Mouse (Mus musculus) CD4-positive, CD25-positive, alpha-beta regulatory T cell, adult 2 months (primary cell): ENCODE data around the gene Lcat.

Experiments
- DNase-seq: peaks from one replicate; pipeline ENCODE4 v3.0.0-alpha.2; 2012; ENCODE audit warnings: low read depth, low spot score

Lcat gene

DNA sequence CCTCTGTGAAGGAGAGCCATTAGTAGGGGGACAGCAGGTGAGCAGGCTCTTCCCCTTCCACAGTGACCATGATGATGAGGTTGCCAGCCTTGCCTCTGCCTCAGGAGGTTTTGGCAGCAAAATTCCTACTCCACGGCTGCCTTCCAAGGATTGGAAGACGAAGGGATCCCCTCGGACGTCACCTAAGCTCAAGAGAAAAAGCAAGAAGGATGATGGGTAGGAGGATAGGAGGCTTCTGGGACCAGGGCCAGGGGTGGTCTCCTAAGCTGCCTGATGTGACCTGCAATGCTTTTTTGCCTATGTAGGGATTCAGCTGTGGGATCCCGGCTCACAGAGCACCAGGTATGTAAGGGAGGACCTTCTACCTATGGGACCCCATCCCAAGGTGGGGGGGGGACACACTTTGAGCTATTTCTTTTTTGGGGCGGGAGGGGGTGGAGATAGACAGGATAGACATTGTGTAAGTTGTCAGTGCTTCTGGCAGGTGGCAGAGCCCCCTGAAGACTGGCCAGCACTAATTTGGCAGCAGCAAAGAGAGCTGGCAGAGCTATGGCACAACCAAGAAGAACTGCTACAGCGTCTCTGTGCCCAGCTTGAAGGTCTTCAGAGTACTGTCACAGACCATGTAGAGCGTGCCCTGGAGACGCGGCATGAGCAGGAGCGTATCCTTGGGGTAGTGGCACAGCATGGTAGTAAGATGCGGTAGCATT lies 53.3 kb downstream of the Lcat start:
- no peak for DNase-seq
